Mouse (Mus musculus) layer of hippocampus, adult 9-11 months (tissue): ENCODE measurements around the gene Ush1g.

ENCODE experiments used
- DNase-seq: peaks from one replicate; pipeline ENCODE4 v3.0.0; 2022

The Ush1g gene

GRCm38 (mm10) chr11:115329339-115329738 is 7.5 kb upstream of the Ush1g start:
- no peak for DNase-seq

- DNase-seq = peak; percentile 28
These were observed 4.9 kb upstream of the Ush1g start for GRCm38 (mm10) chr11:115326730-115327129.

GRCm38 (mm10) chr11:115323354-115323753 is 1.5 kb upstream of the Ush1g start:
- no peak for DNase-seq

GRCm38 (mm10) chr11:115319704-115320383 is 2.0 kb downstream of the Ush1g start:
- DNase-seq = no peak

- DNase-seq = no peak
These were observed 3.4 kb downstream of the Ush1g start for GRCm38 (mm10) chr11:115318245-115319027.

- no peak for DNase-seq
These were observed 4.6 kb downstream of the Ush1g start for GRCm38 (mm10) chr11:115317204-115317603.

- DNase-seq = no peak
These were observed 7.6 kb downstream of the Ush1g start for GRCm38 (mm10) chr11:115314249-115314648.

GRCm38 (mm10) chr11:115308781-115309180 is 13.1 kb downstream of the Ush1g start:
- no peak for DNase-seq

GRCm38 (mm10) chr11:115306863-115307262 is 15.0 kb downstream of the Ush1g start, which contains the start of gene Otop2:
Otop2 (plus strand) TSS chr11:115307163.
- DNase-seq = no peak

- DNase-seq = no peak
These were observed 18.7 kb downstream of the Ush1g start for GRCm38 (mm10) chr11:115303167-115303566.

GRCm38 (mm10) chr11:115301351-115301750 is 20.5 kb downstream of the Ush1g start:
- no peak for DNase-seq

GRCm38 (mm10) chr11:115300745-115301144 is 21.1 kb downstream of the Ush1g start:
- no peak for DNase-seq

GRCm38 (mm10) chr11:115298160-115298559 is 23.7 kb downstream of the Ush1g start:
- DNase-seq = no peak

GRCm38 (mm10) chr11:115297214-115297826 is 24.5 kb downstream of the Ush1g start, which contains the start of gene Fads6:
Fads6 (minus strand) TSS chr11:115297663.
- peak; percentile 88 for DNase-seq

- no peak for DNase-seq
These were observed 25.2 kb downstream of the Ush1g start for GRCm38 (mm10) chr11:115296471-115297210.

GRCm38 (mm10) chr11:115295939-115296338 is 25.9 kb downstream of the Ush1g start:
- DNase-seq = no peak

- DNase-seq = no peak
These were observed 29.0 kb downstream of the Ush1g start for GRCm38 (mm10) chr11:115292631-115293375.

GRCm38 (mm10) chr11:115291503-115291902 is 30.3 kb downstream of the Ush1g start:
- DNase-seq = no peak

- DNase-seq = no peak
These were observed 30.9 kb downstream of the Ush1g start for GRCm38 (mm10) chr11:115290919-115291318.

GRCm38 (mm10) chr11:115290314-115290713 is 31.5 kb downstream of the Ush1g start:
- DNase-seq = no peak

GRCm38 (mm10) chr11:115289885-115290284 is 32.0 kb downstream of the Ush1g start:
- DNase-seq = no peak

- DNase-seq = no peak
These were observed 33.5 kb downstream of the Ush1g start for GRCm38 (mm10) chr11:115288305-115288704.
